Mouse (Mus musculus): ENCODE results near the gene Ash1l.
"Not testable (repeated sequence)": the region's sequence is repeated elsewhere in the genome, so short reads cannot be mapped to it uniquely, and the experiment has no call there.

Gene Ash1l

GRCm38 (mm10) chr3:88953736-88954135 lies 3.3 kb downstream of the Ash1l start:
- DNase-seq (ENCODE audit: low read depth, low spot score): peak; percentile 41

GRCm38 (mm10) chr3:88963211-88963610 lies 12.8 kb downstream of the Ash1l start:
- not testable (repeated sequence) for DNase-seq (ENCODE audit: low read depth, low spot score)

- DNase-seq (ENCODE audit: low read depth, low spot score): no peak
Observed at GRCm38 (mm10) chr3:88975012-88975411, 24.6 kb downstream of the Ash1l start.

- DNase-seq (ENCODE audit: low read depth, low spot score): peak; percentile 12
Observed at GRCm38 (mm10) chr3:88981206-88982010, 31.0 kb downstream of the Ash1l start.

- peak; percentile 45 for DNase-seq (ENCODE audit: low read depth, low spot score)
Observed at GRCm38 (mm10) chr3:88983921-88984381, 33.5 kb downstream of the Ash1l start.

- no peak for DNase-seq (ENCODE audit: low read depth, low spot score)
Observed at GRCm38 (mm10) chr3:88992793-88993192, 42.4 kb downstream of the Ash1l start.

GRCm38 (mm10) chr3:89001536-89001935 lies 51.1 kb downstream of the Ash1l start:
- DNase-seq (ENCODE audit: low read depth, low spot score): no peak

GRCm38 (mm10) chr3:89030896-89031295 lies 80.5 kb downstream of the Ash1l start:
- not testable (repeated sequence) for DNase-seq (ENCODE audit: low read depth, low spot score)

GRCm38 (mm10) chr3:89043359-89043758 lies 92.9 kb downstream of the Ash1l start:
- no peak for DNase-seq (ENCODE audit: low read depth, low spot score)

GRCm38 (mm10) chr3:89058361-89058760 lies 107.9 kb downstream of the Ash1l start:
- peak; percentile 64 for DNase-seq (ENCODE audit: low read depth, low spot score)

- DNase-seq (ENCODE audit: low read depth, low spot score): peak; percentile 68
Observed at GRCm38 (mm10) chr3:89058783-89059182, 108.4 kb downstream of the Ash1l start.

- no peak for DNase-seq (ENCODE audit: low read depth, low spot score)
Observed at GRCm38 (mm10) chr3:89061696-89062095, 111.3 kb downstream of the Ash1l start.

- DNase-seq (ENCODE audit: low read depth, low spot score): peak; percentile 58
Observed at GRCm38 (mm10) chr3:89067265-89067664, 116.8 kb downstream of the Ash1l start.

GRCm38 (mm10) chr3:89077383-89077782 lies 127.0 kb downstream of the Ash1l start:
- no peak for DNase-seq (ENCODE audit: low read depth, low spot score)

GRCm38 (mm10) chr3:89082287-89082686 lies 131.9 kb downstream of the Ash1l start:
- not testable (repeated sequence) for DNase-seq (ENCODE audit: low read depth, low spot score)

GRCm38 (mm10) chr3:89084133-89084532 lies 133.7 kb downstream of the Ash1l start:
- DNase-seq (ENCODE audit: low read depth, low spot score): peak; percentile 46

GRCm38 (mm10) chr3:89084654-89085190 lies 134.3 kb downstream of the Ash1l start:
- no peak for DNase-seq (ENCODE audit: low read depth, low spot score)

- peak; percentile 85 for DNase-seq (ENCODE audit: low read depth, low spot score)
Observed at GRCm38 (mm10) chr3:89087338-89088110, 137.1 kb downstream of the Ash1l start.

- no peak for DNase-seq (ENCODE audit: low read depth, low spot score)
Observed at GRCm38 (mm10) chr3:89088974-89089373, 138.6 kb downstream of the Ash1l start.

- peak; percentile 97 for DNase-seq (ENCODE audit: low read depth, low spot score)
Observed at GRCm38 (mm10) chr3:89089882-89090591, 139.6 kb downstream of the Ash1l start.
